Mouse (Mus musculus): Measurements from ENCODE around the gene Tmem175. TPM values are rescaled to one million over a fixed set of nuclear protein-coding genes. Genes with fewer than 3 reads are reported as not detected.
A peak's percentile ranks its signal among the peaks of the same experiment; 100 is the strongest.

Tmem175 gene
- polyA plus RNA-seq, 1 experiment from 2014 or later: 17.7 TPM

- Histone ChIP-seq H3K4me2 (ENCODE audit: low read depth) (peak overlapping the region; percentile 46), H3K27ac (ENCODE audit: low read depth, low read length) (peak overlapping the region; percentile 63), H3K4me3 (ENCODE audit: low read depth, low read length) (peak overlapping the region; percentile 27), H3K4me1 (ENCODE audit: control insufficient read depth, insufficient read depth, low read length) (peaks cover 2% of the 10 kb centered on the region; the same call in 1 of the 2 replicates), H3K27me3 (ENCODE audit: control insufficient read depth, insufficient read depth, low read length) (no peaks in the 10 kb centered on the region), H3K9ac (ENCODE audit: low read length) (peak overlapping the region; percentile 60), H3K9me3 (ENCODE audit: control insufficient read depth, low read length) (no peaks in the 10 kb centered on the region), H3K36me3 (ENCODE audit: control insufficient read depth, insufficient read depth, low read length) (no peaks in the 10 kb centered on the region)
- WGBS: 3% methylated on average over 24 of the region's 25 CpGs
- DNase-seq (ENCODE audit: low spot score): peak; percentile 86
- peak; percentile 87 for ATAC-seq (ENCODE audit: insufficient read depth, low FRiP score, low TSS enrichment)
These were observed 48.2 kb downstream of the Tmem175 start for GRCm38 (mm10) chr5:108677605-108678295.

- Histone ChIP-seq H3K9me3 (ENCODE audit: control insufficient read depth, low read length) (no peaks in the 10 kb centered on the region), H3K9ac (ENCODE audit: low read length) (no peak overlapping the region), H3K27me3 (ENCODE audit: control insufficient read depth, insufficient read depth, low read length) (no peaks in the 10 kb centered on the region), H3K4me1 (ENCODE audit: control insufficient read depth, insufficient read depth, low read length) (peaks cover 2% of the 10 kb centered on the region; the same call in 1 of the 2 replicates), H3K4me3 (ENCODE audit: low read depth, low read length) (no peak overlapping the region), H3K36me3 (ENCODE audit: control insufficient read depth, insufficient read depth, low read length) (no peaks in the 10 kb centered on the region), H3K27ac (ENCODE audit: low read depth, low read length) (no peak overlapping the region), H3K4me2 (ENCODE audit: low read depth) (no peak overlapping the region)
- DNase-seq (ENCODE audit: low spot score) (no peak), ATAC-seq (ENCODE audit: insufficient read depth, low FRiP score, low TSS enrichment) (no peak)
- WGBS: 89% methylated on average over 6 of the region's 6 CpGs
These were observed 48.8 kb downstream of the Tmem175 start for GRCm38 (mm10) chr5:108678296-108678854.

GRCm38 (mm10) chr5:108679909-108680308 is 50.3 kb downstream of the Tmem175 start:
- no peak for DNase-seq (ENCODE audit: low spot score)
- WGBS: 60% methylated on average over 3 of the region's 3 CpGs
- no peak overlapping the region for H3K9ac ChIP-seq (ENCODE audit: low read length)

GRCm38 (mm10) chr5:108680871-108681270 is 51.3 kb downstream of the Tmem175 start:
- Histone ChIP-seq H3K36me3 (ENCODE audit: control insufficient read depth, insufficient read depth, low read length) (no peaks in the 10 kb centered on the region), H3K4me2 (ENCODE audit: low read depth) (no peak overlapping the region), H3K4me1 (ENCODE audit: control insufficient read depth, insufficient read depth, low read length) (peaks cover 2% of the 10 kb centered on the region; the same call in 1 of the 2 replicates), H3K4me3 (ENCODE audit: low read depth, low read length) (no peak overlapping the region), H3K27ac (ENCODE audit: low read depth, low read length) (no peak overlapping the region), H3K27me3 (ENCODE audit: control insufficient read depth, insufficient read depth, low read length) (no peaks in the 10 kb centered on the region), H3K9me3 (ENCODE audit: control insufficient read depth, low read length) (no peaks in the 10 kb centered on the region), H3K9ac (ENCODE audit: low read length) (no peak overlapping the region)
- no peak for ATAC-seq (ENCODE audit: insufficient read depth, low FRiP score, low TSS enrichment)
- WGBS: 92% methylated on average over 6 of the region's 6 CpGs
- DNase-seq (ENCODE audit: low spot score): no peak

More at GRCm38 (mm10) chr5:108679909-108680308, 50.3 kb downstream of the Tmem175 start:
- H3K36me3 ChIP-seq (ENCODE audit: control insufficient read depth, insufficient read depth, low read length): no peaks in the 10 kb centered on the region
- H3K4me2 ChIP-seq (ENCODE audit: low read depth): no peak overlapping the region
- H3K27me3 ChIP-seq (ENCODE audit: control insufficient read depth, insufficient read depth, low read length): no peaks in the 10 kb centered on the region
- no peak for ATAC-seq (ENCODE audit: insufficient read depth, low FRiP score, low TSS enrichment)
- H3K27ac ChIP-seq (ENCODE audit: low read depth, low read length): no peak overlapping the region
- H3K4me1 ChIP-seq (ENCODE audit: control insufficient read depth, insufficient read depth, low read length): peaks cover 2% of the 10 kb centered on the region; the same call in 1 of the 2 replicates
- no peaks in the 10 kb centered on the region for H3K9me3 ChIP-seq (ENCODE audit: control insufficient read depth, low read length)
- no peak overlapping the region for H3K4me3 ChIP-seq (ENCODE audit: low read depth, low read length)

GRCm38 (mm10) chr5:108689091-108689490 is 59.5 kb downstream of the Tmem175 start:
- no peaks in the 10 kb centered on the region for H3K36me3 ChIP-seq (ENCODE audit: control insufficient read depth, insufficient read depth, low read length)
- WGBS: 70% methylated on average over 5 of the region's 5 CpGs
- no peaks in the 10 kb centered on the region for H3K9me3 ChIP-seq (ENCODE audit: control insufficient read depth, low read length)
- ATAC-seq (ENCODE audit: insufficient read depth, low FRiP score, low TSS enrichment) (no peak), DNase-seq (ENCODE audit: low spot score) (no peak)
- no peak overlapping the region for H3K27ac ChIP-seq (ENCODE audit: low read depth, low read length)
- no peak overlapping the region for H3K4me2 ChIP-seq (ENCODE audit: low read depth)
- H3K27me3 ChIP-seq (ENCODE audit: control insufficient read depth, insufficient read depth, low read length): peaks cover 4% of the 10 kb centered on the region; the same call in 1 of the 2 replicates
- no peaks in the 10 kb centered on the region for H3K4me1 ChIP-seq (ENCODE audit: control insufficient read depth, insufficient read depth, low read length)
- no peak overlapping the region for H3K4me3 ChIP-seq (ENCODE audit: low read depth, low read length)
- no peak overlapping the region for H3K9ac ChIP-seq (ENCODE audit: low read length)

GRCm38 (mm10) chr5:108691152-108691551 is 61.6 kb downstream of the Tmem175 start:
- DNase-seq (ENCODE audit: low spot score) (no peak), ATAC-seq (ENCODE audit: insufficient read depth, low FRiP score, low TSS enrichment) (no peak)
- H3K27me3 ChIP-seq (ENCODE audit: control insufficient read depth, insufficient read depth, low read length): peaks cover 4% of the 10 kb centered on the region; the same call in 1 of the 2 replicates
- H3K4me3 ChIP-seq (ENCODE audit: low read depth, low read length): no peak overlapping the region
- H3K9me3 ChIP-seq (ENCODE audit: control insufficient read depth, low read length): no peaks in the 10 kb centered on the region
- H3K9ac ChIP-seq (ENCODE audit: low read length): no peak overlapping the region
- H3K27ac ChIP-seq (ENCODE audit: low read depth, low read length): no peak overlapping the region
- no peaks in the 10 kb centered on the region for H3K36me3 ChIP-seq (ENCODE audit: control insufficient read depth, insufficient read depth, low read length)
- no peak overlapping the region for H3K4me2 ChIP-seq (ENCODE audit: low read depth)
- 81% methylated on average over 4 of the region's 4 CpGs for WGBS
- H3K4me1 ChIP-seq (ENCODE audit: control insufficient read depth, insufficient read depth, low read length): peaks cover 14% of the 10 kb centered on the region

GRCm38 (mm10) chr5:108692271-108692670 is 62.7 kb downstream of the Tmem175 start, which contains the start of gene Fgfrl1:
Gene Fgfrl1, plus strand, starts transcription at chr5:108692382.
- H3K9ac ChIP-seq (ENCODE audit: low read length): no peak within 1 kb of the TSS
- peaks cover 4% of the 10 kb centered on the region; the same call in 1 of the 2 replicates for H3K27me3 ChIP-seq (ENCODE audit: control insufficient read depth, insufficient read depth, low read length)
- H3K4me3 ChIP-seq (ENCODE audit: low read depth, low read length): peak within 1 kb of the TSS; percentile 95
- WGBS: under 1% methylated on average over 14 of the region's 18 CpGs
- DNase-seq (ENCODE audit: low spot score) (peak; percentile 45), ATAC-seq (ENCODE audit: insufficient read depth, low FRiP score, low TSS enrichment) (no peak)
- no peaks in the 10 kb centered on the region for H3K36me3 ChIP-seq (ENCODE audit: control insufficient read depth, insufficient read depth, low read length)
- peaks cover 24% of the 10 kb centered on the region for H3K4me1 ChIP-seq (ENCODE audit: control insufficient read depth, insufficient read depth, low read length)
- H3K27ac ChIP-seq (ENCODE audit: low read depth, low read length): no peak within 1 kb of the TSS
- H3K9me3 ChIP-seq (ENCODE audit: control insufficient read depth, low read length): no peaks in the 10 kb centered on the region
- H3K4me2 ChIP-seq (ENCODE audit: low read depth): peak within 1 kb of the TSS; percentile 78

- Histone ChIP-seq H3K9me3 (ENCODE audit: control insufficient read depth, low read length) (no peaks in the 10 kb centered on the region), H3K27ac (ENCODE audit: low read depth, low read length) (no peak overlapping the region), H3K27me3 (ENCODE audit: control insufficient read depth, insufficient read depth, low read length) (peaks cover 4% of the 10 kb centered on the region; the same call in 1 of the 2 replicates), H3K9ac (ENCODE audit: low read length) (peak overlapping the region; percentile 75), H3K4me1 (ENCODE audit: control insufficient read depth, insufficient read depth, low read length) (peaks cover 39% of the 10 kb centered on the region), H3K4me3 (ENCODE audit: low read depth, low read length) (peak overlapping the region; percentile 95), H3K36me3 (ENCODE audit: control insufficient read depth, insufficient read depth, low read length) (no peaks in the 10 kb centered on the region), H3K4me2 (ENCODE audit: low read depth) (peak overlapping the region; percentile 78)
- WGBS: under 1% methylated on average over 38 of the region's 43 CpGs
- DNase-seq (ENCODE audit: low spot score): peak; percentile 93
- peak; percentile 90 for ATAC-seq (ENCODE audit: insufficient read depth, low FRiP score, low TSS enrichment)
These were observed 64.3 kb downstream of the Tmem175 start for GRCm38 (mm10) chr5:108693872-108694288.
